Mouse (Mus musculus) hindbrain, embryonic 10.5 days (tissue): ENCODE data around the gene Cryba2. TPM values are rescaled to one million over a fixed set of nuclear protein-coding genes. Genes with fewer than 3 reads are reported as not detected.

Source experiments
- DNase-seq: peaks from one replicate; pipeline ENCODE4 v3.0.0-alpha.2; 2017; ENCODE audit warnings: low spot score
- H3K27ac ChIP-seq: fragments of 300-500 bp; sonication (generic); 2 replicates; pipeline ENCODE4 v1.5.1; 2016; ENCODE audit warnings: mild to moderate bottlenecking, moderate library complexity
- H3K27me3 ChIP-seq: fragments of 300-500 bp; sonication (generic); 2 replicates; pipeline ENCODE4 v1.6.1; 2016; ENCODE audit warnings: mild to moderate bottlenecking; ENCODE audit not compliant: poor library complexity, insufficient read depth, severe bottlenecking
- H3K36me3 ChIP-seq: fragments of 300-500 bp; sonication (generic); 2 replicates; pipeline ENCODE4 v1.6.1; 2016; ENCODE audit warnings: mild to moderate bottlenecking, moderate library complexity
- H3K4me1 ChIP-seq: fragments of 300-500 bp; sonication (generic); replicated peaks from 2 replicates; pipeline ENCODE4 v1.6.1; 2016; ENCODE audit warnings: mild to moderate bottlenecking
- H3K4me3 ChIP-seq: fragments of 300-500 bp; sonication (generic); 2 replicates; pipeline ENCODE4 v1.5.1; 2016; ENCODE audit warnings: mild to moderate bottlenecking, moderate library complexity
- H3K9me3 ChIP-seq: fragments of 300-500 bp; sonication (generic); 2 replicates; pipeline ENCODE4 v1.6.1; 2016; ENCODE audit warnings: mild to moderate bottlenecking, moderate library complexity
- WGBS: fragments of 180-500 bp; shearing (Covaris S2); methylation state at CpG from one replicate; pipeline ENCODE4 v1.1.7; 2016; 5-methylcytosine and 5-hydroxymethylcytosine counted together
- polyA plus RNA-seq: library from polyadenylated mRNA; unstranded; fragments of >200 nt; fragmentation: Nextera tagmentation; extraction: Ambion mirVana; gene quantifications from 2 replicates; pipeline ENCODE4 v1.2.1, GENCODE M21; 2016

Gene Cryba2
- polyA plus RNA-seq, 1 experiment from 2014 or later: not detected

DNA sequence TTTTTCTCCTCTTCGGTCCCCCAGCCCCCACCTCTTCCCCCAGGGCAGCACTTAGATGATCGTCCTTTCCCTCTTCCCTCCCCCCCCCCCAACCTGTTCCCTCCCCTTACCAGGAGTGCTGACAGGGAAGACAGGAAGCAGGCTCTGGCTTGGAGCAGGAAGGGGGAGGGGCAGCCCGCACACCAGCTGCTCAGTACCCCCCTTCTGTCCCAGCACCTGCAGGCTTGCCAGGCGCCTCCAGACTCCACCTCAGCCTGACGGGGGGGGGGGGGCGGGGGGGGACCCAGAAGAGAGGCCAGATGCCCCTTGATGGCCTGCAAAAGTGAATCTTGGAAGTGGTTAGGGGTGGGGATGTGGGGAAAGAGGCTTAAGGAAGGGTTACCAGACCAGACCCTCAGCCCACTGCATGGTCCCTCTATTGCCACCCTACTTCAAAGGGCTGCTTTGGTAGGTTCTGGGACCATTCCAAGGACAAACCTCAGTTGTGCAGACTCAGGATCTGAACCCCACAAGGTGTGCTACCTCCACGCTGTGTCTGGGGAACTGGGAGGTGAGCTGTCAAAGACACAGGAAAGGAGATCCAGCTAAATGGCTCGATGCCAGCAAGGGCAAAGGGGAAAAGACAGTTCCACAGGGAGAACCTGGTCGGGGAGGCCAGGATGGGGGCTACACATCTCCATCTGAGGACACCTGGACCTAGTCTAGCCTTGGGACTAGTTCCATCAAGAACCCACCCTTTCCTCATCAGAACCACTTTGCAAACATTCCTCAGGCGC lies 5.9 kb upstream of the Cryba2 start:
- Histone ChIP-seq H3K4me3 (0 out of 2 replicates have a peak overlapping the region, but pooled peaks have one; percentile 2), H3K27ac (no peak overlapping the region), H3K9me3 (no peaks in the 10 kb centered on the region), H3K27me3 (peaks cover 100% of the 10 kb centered on the region), H3K36me3 (no peaks in the 10 kb centered on the region), H3K4me1 (peaks cover 45% of the 10 kb centered on the region)
- 3% methylated on average over 10 of the region's 10 CpGs for WGBS
- no peak for DNase-seq

DNA sequence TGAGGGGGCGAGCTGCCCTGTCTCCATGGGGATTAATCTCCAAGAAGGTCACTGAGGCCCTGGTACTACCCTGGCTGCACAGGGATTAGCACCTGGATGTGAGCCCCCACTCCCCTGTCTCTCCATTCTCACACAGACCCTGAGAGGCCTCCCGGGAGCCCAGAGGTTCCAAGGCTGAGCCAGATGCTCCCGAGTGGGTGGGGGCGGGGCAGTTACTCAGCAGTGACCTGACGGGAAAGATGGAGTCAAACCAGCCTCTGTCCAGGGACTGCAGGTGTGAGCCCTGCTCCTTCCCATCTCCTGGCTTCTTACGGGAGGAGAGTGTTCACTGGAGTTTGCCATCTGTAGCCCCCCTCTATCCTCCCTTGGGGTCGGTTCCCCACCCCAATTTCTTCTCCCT lies 5.0 kb upstream of the Cryba2 start:
- 5% methylated on average over 7 of the region's 7 CpGs for WGBS
- Histone ChIP-seq H3K36me3 (no peaks in the 10 kb centered on the region), H3K27me3 (peaks cover 100% of the 10 kb centered on the region), H3K9me3 (no peaks in the 10 kb centered on the region), H3K27ac (no peak overlapping the region), H3K4me1 (peaks cover 51% of the 10 kb centered on the region), H3K4me3 (no peak overlapping the region)
- no peak for DNase-seq

DNA sequence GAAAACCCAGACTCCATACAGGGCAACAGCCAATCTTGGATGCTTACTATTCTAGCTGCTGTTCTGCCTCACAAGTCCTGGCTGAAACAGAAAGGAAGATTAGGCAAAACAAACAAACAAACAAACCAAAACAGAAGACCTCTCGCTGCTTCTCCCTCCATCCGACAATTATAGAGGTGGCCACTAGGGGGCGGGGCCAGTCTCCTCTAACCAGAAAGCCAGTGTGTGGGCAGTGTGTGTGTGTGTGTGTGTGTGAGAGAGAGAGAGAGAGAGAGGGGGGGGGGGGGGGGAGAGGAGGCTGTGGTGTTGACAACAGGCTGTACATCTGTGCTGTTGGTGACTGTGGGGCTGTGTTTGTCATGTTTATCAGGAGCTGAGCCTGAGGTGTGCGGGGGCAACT lies 2.0 kb upstream of the Cryba2 start:
- H3K27ac ChIP-seq: no peak overlapping the region
- no peaks in the 10 kb centered on the region for H3K9me3 ChIP-seq
- peaks cover 100% of the 10 kb centered on the region for H3K27me3 ChIP-seq
- WGBS: 18% methylated on average over 4 of the region's 4 CpGs
- no peak overlapping the region for H3K4me3 ChIP-seq
- no peaks in the 10 kb centered on the region for H3K36me3 ChIP-seq
- H3K4me1 ChIP-seq: peaks cover 48% of the 10 kb centered on the region
- DNase-seq: peak; percentile 72

DNA sequence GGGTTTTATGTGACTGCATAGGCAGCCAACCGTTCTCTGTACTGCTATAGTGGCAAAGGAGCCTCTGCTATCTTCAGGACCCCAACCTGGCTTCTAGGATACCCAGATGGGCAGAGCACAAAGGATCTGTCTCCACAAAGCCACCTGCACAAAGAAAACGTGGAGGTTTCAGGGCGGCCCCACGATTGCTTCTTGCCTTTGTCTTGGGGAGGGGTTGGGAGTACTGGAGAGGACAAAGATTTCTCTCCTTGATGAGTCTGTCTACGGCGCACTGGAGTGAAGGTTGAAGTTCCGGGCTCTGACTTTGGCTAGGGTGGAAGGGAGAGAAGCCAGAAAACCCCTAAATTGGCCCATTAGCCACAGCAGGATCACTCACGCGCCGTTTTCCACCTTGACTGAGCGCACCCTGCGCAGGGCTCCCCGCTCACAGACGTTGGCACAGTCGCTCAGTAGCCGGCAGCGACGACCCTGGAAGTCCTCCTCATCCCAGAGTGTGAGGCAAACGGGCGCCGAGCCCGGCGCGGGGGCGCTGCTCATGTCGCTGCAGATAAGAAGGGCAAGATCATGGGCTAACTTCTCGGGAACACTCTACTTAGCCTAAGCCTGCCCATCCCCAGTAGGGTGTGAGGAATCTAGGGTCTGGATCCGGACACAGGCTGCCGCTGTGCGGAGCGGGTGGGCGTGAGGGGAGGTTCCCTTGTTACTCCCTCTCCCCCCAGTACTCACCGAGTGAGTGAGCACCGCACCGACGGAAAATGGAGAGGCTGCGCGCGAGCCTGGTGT lies 401 bp downstream of the Cryba2 start:
- Histone ChIP-seq H3K27me3 (peaks cover 100% of the 10 kb centered on the region), H3K4me3 (peak overlapping the region; percentile 37), H3K27ac (no peak overlapping the region), H3K36me3 (no peaks in the 10 kb centered on the region), H3K4me1 (peaks cover 24% of the 10 kb centered on the region), H3K9me3 (no peaks in the 10 kb centered on the region)
- DNase-seq: peak; percentile 37
- WGBS: 1% methylated on average over 39 of the region's 39 CpGs

DNA sequence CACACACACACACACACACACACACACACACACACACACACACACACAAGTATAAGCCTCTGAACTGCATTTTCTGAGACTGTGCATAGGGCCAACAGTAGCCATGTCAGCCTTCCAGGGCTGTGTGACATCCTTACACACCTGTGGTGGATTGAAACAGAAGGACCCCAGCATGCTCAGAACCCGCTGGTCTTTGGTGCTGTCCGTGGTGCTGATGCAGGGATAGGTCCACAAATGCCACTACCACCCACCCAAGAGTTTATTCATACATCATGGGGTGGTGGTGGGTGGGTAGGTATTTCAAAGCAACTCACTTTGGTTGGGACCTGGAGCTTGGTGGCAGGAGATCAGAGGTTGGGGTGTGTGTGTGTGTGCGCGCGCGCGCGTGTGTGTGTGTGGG lies 1.4 kb downstream of the Cryba2 start:
- no peaks in the 10 kb centered on the region for H3K9me3 ChIP-seq
- peaks cover 17% of the 10 kb centered on the region for H3K4me1 ChIP-seq
- H3K27me3 ChIP-seq: peaks cover 100% of the 10 kb centered on the region
- peak; percentile 50 for DNase-seq
- H3K36me3 ChIP-seq: no peaks in the 10 kb centered on the region
- H3K27ac ChIP-seq: no peak overlapping the region
- 0% methylated on average over 8 of the region's 8 CpGs for WGBS
- no peak overlapping the region for H3K4me3 ChIP-seq

DNA sequence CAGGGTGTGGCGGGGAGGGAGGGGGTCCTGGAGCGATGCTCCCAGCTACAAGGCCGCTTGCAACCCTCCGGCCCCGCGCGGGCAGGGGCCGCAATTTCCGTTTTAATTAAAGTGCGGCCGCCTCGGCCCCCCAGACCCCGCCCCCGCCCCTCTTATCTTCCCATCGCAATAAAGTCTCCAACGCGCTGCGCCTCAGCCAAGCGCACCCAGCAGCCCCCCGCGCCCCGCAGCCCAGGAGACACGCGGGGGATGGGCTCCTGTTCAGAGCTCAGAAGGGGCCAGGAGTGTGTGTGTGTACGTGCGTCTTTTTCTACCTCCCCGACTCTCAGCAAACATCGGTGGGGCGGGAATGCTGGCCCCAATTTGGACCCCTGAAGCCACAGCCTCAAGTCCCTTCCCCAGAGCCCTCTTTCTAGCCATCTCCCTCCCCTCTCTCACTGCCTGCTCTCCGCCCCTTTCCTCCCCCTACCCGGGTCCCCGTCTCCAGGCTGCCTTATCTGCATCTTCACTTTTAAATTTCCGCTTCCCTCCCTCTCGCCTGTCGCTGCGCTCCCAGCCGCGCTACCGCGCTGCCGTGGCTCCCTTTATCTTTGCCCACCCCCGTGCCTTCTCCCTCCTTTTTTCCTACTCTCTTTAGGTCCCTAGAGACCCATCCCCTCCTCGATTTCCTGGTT lies 7.4 kb downstream of the Cryba2 start, which contains the start of gene Fev:
TSS of gene Fev (minus strand) at position 51 of the 674 bp plus-strand sequence.
- peaks cover 35% of the 10 kb centered on the region for H3K4me1 ChIP-seq
- H3K36me3 ChIP-seq: no peaks in the 10 kb centered on the region
- under 1% methylated on average over 43 of the region's 43 CpGs for WGBS
- H3K9me3 ChIP-seq: no peaks in the 10 kb centered on the region
- H3K27me3 ChIP-seq: peaks cover 100% of the 10 kb centered on the region
- H3K27ac ChIP-seq: no peak within 1 kb of the TSS
- peak within 1 kb of the TSS; percentile 44 for H3K4me3 ChIP-seq
- DNase-seq: peak; percentile 33

DNA sequence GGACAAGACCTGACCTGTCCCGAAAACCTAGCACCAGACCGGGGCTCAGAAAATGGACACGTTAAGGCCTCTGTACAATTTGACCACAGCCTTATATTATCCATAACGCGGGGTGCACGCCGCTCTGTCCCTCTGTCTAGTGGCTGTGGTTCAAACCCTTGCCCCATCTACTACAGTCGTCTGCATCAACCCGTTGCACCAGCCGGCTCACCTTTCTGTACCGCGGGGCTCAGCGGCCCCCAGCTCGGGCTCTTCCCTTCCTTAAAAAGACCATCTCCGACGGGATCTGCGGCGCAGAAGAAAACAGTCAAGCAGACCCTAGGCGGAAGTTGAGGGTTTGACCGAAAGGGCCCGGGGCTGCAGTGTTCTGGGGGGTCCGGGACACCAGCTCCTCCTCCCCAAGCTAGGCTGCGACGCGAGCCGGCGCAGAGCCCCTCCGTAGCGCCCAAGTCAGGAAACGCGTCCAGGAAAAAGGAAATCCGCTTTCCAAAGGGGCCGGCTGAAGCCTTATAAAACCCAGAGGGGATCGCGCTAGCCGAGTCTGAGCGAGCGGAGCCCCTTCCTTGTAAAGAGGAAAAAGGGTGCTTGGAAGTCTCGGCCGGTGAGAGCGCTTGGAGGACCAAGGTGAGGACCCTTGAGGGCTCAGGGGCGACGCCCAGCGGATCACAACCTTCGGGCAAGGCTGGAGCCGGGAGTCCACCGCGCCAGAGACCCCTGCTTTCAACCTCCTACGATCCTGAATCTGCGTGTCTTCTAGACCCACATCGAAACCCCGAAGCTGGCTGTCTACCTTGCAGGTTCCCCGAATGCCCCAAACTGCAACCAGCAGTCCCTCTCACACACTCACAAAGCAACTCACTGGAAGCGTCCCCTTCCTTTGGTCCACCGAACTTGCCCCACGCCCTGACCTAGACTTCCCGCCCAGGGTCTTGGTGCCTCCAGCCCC lies 8.5 kb downstream of the Cryba2 start:
- peak; percentile 49 for DNase-seq
- WGBS: 1% methylated on average over 57 of the region's 57 CpGs
- peaks cover 35% of the 10 kb centered on the region for H3K4me1 ChIP-seq

DNA sequence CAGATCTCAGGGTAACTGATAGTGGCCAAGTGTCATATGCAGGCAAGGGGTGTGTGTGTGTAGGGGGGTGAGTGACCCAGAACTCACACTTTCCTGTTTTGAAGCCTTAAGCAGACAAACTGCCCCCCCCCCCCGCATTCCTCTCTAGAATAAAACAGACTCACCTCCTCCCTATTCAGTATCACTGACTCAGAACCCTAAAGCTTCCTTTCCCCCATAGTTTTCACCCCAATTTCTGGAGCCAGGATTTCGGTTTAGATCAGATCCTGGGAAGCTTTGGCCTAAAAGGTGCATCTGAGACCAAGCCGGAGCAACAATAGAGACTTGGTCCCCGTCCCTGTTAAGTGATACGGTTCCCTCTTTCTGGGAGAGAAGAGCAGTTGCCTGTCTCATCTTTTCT lies 9.5 kb downstream of the Cryba2 start:
- Histone ChIP-seq H3K9me3 (no peaks in the 10 kb centered on the region), H3K36me3 (no peaks in the 10 kb centered on the region), H3K4me1 (peaks cover 35% of the 10 kb centered on the region), H3K27ac (no peak overlapping the region), H3K4me3 (no peak overlapping the region), H3K27me3 (peaks cover 99% of the 10 kb centered on the region)
- no peak for DNase-seq
- WGBS: 5% methylated on average over 5 of the region's 5 CpGs

More for the DNA sequence above, 8.5 kb downstream of the Cryba2 start:
- Histone ChIP-seq H3K9me3 (no peaks in the 10 kb centered on the region), H3K27me3 (peaks cover 99% of the 10 kb centered on the region), H3K27ac (no peak overlapping the region), H3K36me3 (no peaks in the 10 kb centered on the region), H3K4me3 (peak overlapping the region; percentile 44)

DNA sequence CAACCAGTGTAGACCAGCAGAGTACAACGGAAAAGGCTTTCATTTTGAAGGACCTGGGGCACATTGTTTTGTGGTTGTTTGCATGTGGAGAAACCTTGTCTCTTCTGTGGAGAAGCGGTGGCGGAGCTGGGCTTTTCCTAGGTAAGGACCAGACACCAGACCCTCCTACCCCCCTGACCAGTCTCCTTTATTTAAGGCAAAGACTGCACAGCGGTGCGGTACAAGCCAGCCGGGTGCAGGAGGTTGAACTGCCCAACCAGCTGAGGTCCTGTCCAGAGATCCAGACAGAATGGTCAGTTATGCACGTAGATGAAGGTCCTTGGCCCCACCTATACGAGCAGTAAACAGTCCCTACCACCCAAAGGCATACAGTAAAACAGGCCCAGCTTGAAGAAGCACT lies 10.1 kb downstream of the Cryba2 start:
- Histone ChIP-seq H3K4me1 (peaks cover 35% of the 10 kb centered on the region), H3K4me3 (peak overlapping the region; percentile 49), H3K9me3 (no peaks in the 10 kb centered on the region), H3K36me3 (no peaks in the 10 kb centered on the region), H3K27me3 (peaks cover 99% of the 10 kb centered on the region), H3K27ac (no peak overlapping the region)
- DNase-seq: peak; percentile 36
- under 1% methylated on average over 8 of the region's 8 CpGs for WGBS

DNA sequence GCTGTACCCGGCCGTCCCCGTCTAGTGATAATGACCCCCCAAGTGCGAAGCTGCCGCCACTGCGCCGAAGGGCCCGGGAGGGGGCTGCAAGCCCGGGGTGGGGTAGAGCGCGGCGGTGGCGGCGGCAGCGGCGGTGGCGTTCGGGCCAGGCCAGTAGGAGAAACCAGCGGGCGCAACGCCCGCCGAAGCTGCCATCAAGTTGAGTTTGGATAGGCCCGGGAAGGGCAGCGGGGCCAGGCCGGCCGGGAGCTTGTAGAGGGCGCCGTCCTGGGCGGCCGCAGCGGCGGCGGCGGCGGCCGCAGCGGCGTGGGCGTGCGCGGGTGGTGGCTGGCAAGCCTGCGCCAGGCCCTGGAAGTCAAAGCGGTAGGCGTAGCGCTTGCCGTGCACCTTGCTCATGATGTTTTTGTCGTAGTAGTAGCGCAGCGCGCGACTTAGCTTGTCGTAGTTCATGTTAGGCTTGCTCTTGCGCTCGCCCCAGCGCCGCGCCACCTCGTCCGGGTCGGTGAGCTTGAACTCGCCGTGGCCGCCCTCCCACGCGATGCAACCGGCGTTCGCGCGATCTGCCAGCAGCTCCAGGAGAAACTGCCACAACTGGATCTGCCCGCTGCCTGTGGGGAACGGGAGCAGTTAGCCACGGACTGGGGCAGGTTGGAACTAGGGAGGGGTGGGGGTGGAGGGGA lies 10.7 kb downstream of the Cryba2 start:
- H3K36me3 ChIP-seq: no peaks in the 10 kb centered on the region
- H3K27me3 ChIP-seq: peaks cover 98% of the 10 kb centered on the region
- WGBS: under 1% methylated on average over 74 of the region's 74 CpGs
- H3K4me1 ChIP-seq: peaks cover 35% of the 10 kb centered on the region
- H3K27ac ChIP-seq: 0 out of 2 replicates have a peak overlapping the region, but pooled peaks have one; percentile 25
- peak overlapping the region; percentile 49 for H3K4me3 ChIP-seq
- H3K9me3 ChIP-seq: no peaks in the 10 kb centered on the region
- peak; percentile 58 for DNase-seq

DNA sequence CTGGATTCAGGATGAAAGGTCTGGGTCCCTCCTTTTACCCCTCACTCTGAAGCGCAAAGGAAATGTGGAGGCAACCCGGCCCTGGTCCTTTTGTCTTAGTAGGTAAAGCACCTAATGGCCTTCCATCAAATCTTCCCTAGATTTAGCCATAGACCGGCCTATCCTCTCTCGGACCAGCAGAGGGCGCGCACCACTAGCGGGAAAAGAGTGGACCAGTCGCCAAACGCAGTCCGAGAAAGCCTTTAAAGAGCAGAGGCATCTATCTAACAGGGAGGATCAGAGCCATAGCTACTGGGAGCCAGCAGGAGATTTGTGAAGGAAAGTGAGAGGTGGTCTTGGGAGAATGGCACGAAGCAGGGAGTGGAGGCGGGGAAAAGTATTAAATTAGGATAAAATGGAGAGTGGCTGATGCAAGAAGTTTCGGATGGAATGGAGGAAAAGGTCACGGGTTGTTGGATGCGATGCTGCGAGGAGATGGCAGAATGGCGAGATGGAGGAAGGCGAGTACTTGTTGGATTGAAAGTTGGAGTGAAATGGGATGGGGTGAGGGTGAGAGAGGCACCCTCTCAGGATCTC lies 12.1 kb downstream of the Cryba2 start:
- Histone ChIP-seq H3K4me3 (peak overlapping the region; percentile 5; the same call in 1 of the 2 replicates), H3K27me3 (peaks cover 96% of the 10 kb centered on the region), H3K4me1 (peaks cover 34% of the 10 kb centered on the region), H3K27ac (no peak overlapping the region), H3K9me3 (no peaks in the 10 kb centered on the region), H3K36me3 (no peaks in the 10 kb centered on the region)
- DNase-seq: peak; percentile 81
- 3% methylated on average over 18 of the region's 18 CpGs for WGBS
